In genomic region chr11:117820173-117820572, GRCm38 (mm10) we compare ENCODE assay signal across 20 mouse cellular contexts. TPM values are rescaled to one million over a fixed set of nuclear protein-coding genes. Genes with fewer than 3 reads are reported as not detected.
"Had no signal": no experiment of that assay in that cellular context is flagged by ENCODE, and none has a peak within 500 bp of the region (broad histone marks: within the 10 kb centered on the region; RNA-seq: fewer than 3 reads in every experiment).

No protein-coding gene starts in this region.

- H3K9ac ChIP-seq: liver, embryonic 13.5 days; liver, postnatal 0 days; lung, embryonic 15.5 days; midbrain, embryonic 15.5 days; neural tube, embryonic 12.5 days had no signal

- H3K4me2 ChIP-seq: liver, embryonic 13.5 days; lung, embryonic 15.5 days; midbrain, embryonic 11.5 days; midbrain, embryonic 15.5 days; neural tube, embryonic 12.5 days had no signal

- H3K9me3 ChIP-seq: liver, embryonic 13.5 days; lung, embryonic 15.5 days; megakaryocyte, embryonic 14.5 days; midbrain, embryonic 15.5 days; neural tube, embryonic 12.5 days had no signal

- H3K27ac ChIP-seq: left cerebral cortex, adult 2 months; lung, embryonic 15.5 days; macrophage; midbrain, embryonic 15.5 days; neural tube, embryonic 12.5 days had no signal

- ATAC-seq: liver, postnatal 0 days; midbrain, embryonic 15.5 days had no signal

- H3K27me3 ChIP-seq: liver, embryonic 13.5 days; lung, embryonic 15.5 days; midbrain, embryonic 15.5 days; neural tube, embryonic 12.5 days had no signal

- H3K36me3 ChIP-seq: midbrain, embryonic 15.5 days had no signal

- DNase-seq: kidney, postnatal 25 days; liver; liver, embryonic 13.5 days; liver, postnatal 0 days; lung, postnatal 14 days; right cerebral cortex, postnatal 4 days; spleen, adult 18-20 months; thymus, adult 2 months; thymus, postnatal 25 days had no signal

- H3K4me3 ChIP-seq: left cerebral cortex, adult 2 months; liver, embryonic 13.5 days; lung, embryonic 15.5 days; megakaryocyte, embryonic 14.5 days; midbrain, embryonic 15.5 days; neural tube, embryonic 12.5 days had no signal

RNA-seq across cellular contexts. Expression of gene Gm20708, which starts 10.7 kb away (rescaled TPM):
- polyA plus RNA-seq: liver, embryonic 13.5 days; neural tube, embryonic 12.5 days; testis, adult 2 months; thymus, adult 2 months; urinary bladder, adult 2 months had no signal

RNA-seq across cellular contexts. Expression of gene 6030468B19Rik, which starts 22.7 kb away (rescaled TPM):
- total RNA-seq: left cerebral cortex, adult 2 months; left cerebral cortex, postnatal 14 days; monocyte, adult 5-6 weeks had no signal
- polyA plus RNA-seq: macrophage; midbrain, embryonic 15.5 days; testis, adult 2 months; urinary bladder, adult 2 months had no signal
